Mouse (Mus musculus): ENCODE data around the gene Dusp10. TPM values are rescaled to one million over a fixed set of nuclear protein-coding genes. Genes with fewer than 3 reads are reported as not detected.
A peak's percentile ranks its signal among the peaks of the same experiment; 100 is the strongest.

Gene Dusp10
- polyA plus RNA-seq, 1 experiment from 2014 or later: 7.0 TPM

GRCm38 (mm10) chr1:184035346-184035903 is 22.3 kb downstream of the Dusp10 start:
- WGBS: 6% methylated on average over 12 of the region's 12 CpGs
- Histone ChIP-seq H3K27me3 (ENCODE audit: insufficient read depth, low read length) (no peaks in the 10 kb centered on the region), H3K27ac (ENCODE audit: low read depth) (no peak overlapping the region), H3K9me3 (ENCODE audit: low read depth, low read length) (no peaks in the 10 kb centered on the region), H3K4me1 (ENCODE audit: insufficient read depth) (peaks cover 4% of the 10 kb centered on the region; the same call in 1 of the 2 replicates), H3K36me3 (ENCODE audit: insufficient read depth) (peaks cover 6% of the 10 kb centered on the region; the same call in 1 of the 2 replicates), H3K9ac (peak overlapping the region; percentile 46), H3K4me3 (ENCODE audit: low read depth, low read length) (peak overlapping the region; percentile 71), H3K4me2 (peak overlapping the region; percentile 92)
- no peak for TF ChIP-seq CTCF (IDR thresholded peaks at IDR 0.05; ENCODE audit: low read depth)
- ATAC-seq (ENCODE audit: insufficient read depth) (no peak), DNase-seq (no peak)

DNA sequence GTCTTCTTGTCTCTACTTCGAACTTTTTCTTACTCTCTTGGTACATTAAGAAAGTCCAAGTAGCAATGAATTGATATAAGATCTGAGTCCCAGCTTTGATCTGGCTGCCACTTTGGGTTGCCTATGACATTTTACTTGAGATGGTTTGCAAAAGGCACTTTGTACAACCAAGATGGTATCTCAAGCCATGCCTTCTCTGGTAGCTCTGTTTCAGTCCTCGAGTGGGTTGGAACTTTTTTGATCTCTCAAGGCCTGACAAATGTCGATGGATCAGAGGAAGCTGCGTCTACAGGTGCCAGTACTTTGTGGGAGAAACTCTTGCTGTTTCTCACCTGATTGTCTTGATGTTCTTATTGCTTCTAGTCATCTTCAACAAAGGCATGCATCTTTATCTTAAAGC is 24.7 kb downstream of the Dusp10 start:
- H3K4me3 ChIP-seq (ENCODE audit: low read depth, low read length): no peak overlapping the region
- ATAC-seq (ENCODE audit: insufficient read depth) (no peak), DNase-seq (no peak)
- 80% methylated on average over 4 of the region's 4 CpGs for WGBS
- no peak for TF ChIP-seq CTCF (IDR thresholded peaks at IDR 0.05; ENCODE audit: low read depth)
- H3K4me2 ChIP-seq: no peak overlapping the region
- H3K4me1 ChIP-seq (ENCODE audit: insufficient read depth): peaks cover 4% of the 10 kb centered on the region; the same call in 1 of the 2 replicates
- H3K9ac ChIP-seq: no peak overlapping the region
- no peaks in the 10 kb centered on the region for H3K9me3 ChIP-seq (ENCODE audit: low read depth, low read length)
- H3K36me3 ChIP-seq (ENCODE audit: insufficient read depth): peaks cover 6% of the 10 kb centered on the region; the same call in 1 of the 2 replicates
- no peaks in the 10 kb centered on the region for H3K27me3 ChIP-seq (ENCODE audit: insufficient read depth, low read length)
- H3K27ac ChIP-seq (ENCODE audit: low read depth): no peak overlapping the region

- H3K4me3 ChIP-seq (ENCODE audit: low read depth, low read length): no peak overlapping the region
- TF ChIP-seq CTCF (IDR thresholded peaks at IDR 0.05; ENCODE audit: low read depth): no peak
- DNase-seq (no peak), ATAC-seq (ENCODE audit: insufficient read depth) (no peak)
- H3K27me3 ChIP-seq (ENCODE audit: insufficient read depth, low read length): no peaks in the 10 kb centered on the region
- H3K9me3 ChIP-seq (ENCODE audit: low read depth, low read length): no peaks in the 10 kb centered on the region
- H3K4me1 ChIP-seq (ENCODE audit: insufficient read depth): peaks cover 4% of the 10 kb centered on the region; the same call in 1 of the 2 replicates
- H3K27ac ChIP-seq (ENCODE audit: low read depth): no peak overlapping the region
- no peak overlapping the region for H3K4me2 ChIP-seq
- WGBS: 91% methylated on average over 10 of the region's 10 CpGs
- peaks cover 6% of the 10 kb centered on the region; the same call in 1 of the 2 replicates for H3K36me3 ChIP-seq (ENCODE audit: insufficient read depth)
- H3K9ac ChIP-seq: no peak overlapping the region
Measured at GRCm38 (mm10) chr1:184039301-184039700, 26.2 kb downstream of the Dusp10 start.

GRCm38 (mm10) chr1:184040181-184040580 is 27.1 kb downstream of the Dusp10 start:
- peaks cover 6% of the 10 kb centered on the region; the same call in 1 of the 2 replicates for H3K36me3 ChIP-seq (ENCODE audit: insufficient read depth)
- no peak overlapping the region for H3K9ac ChIP-seq
- DNase-seq (no peak), ATAC-seq (ENCODE audit: insufficient read depth) (no peak)
- TF ChIP-seq CTCF (IDR thresholded peaks at IDR 0.05; ENCODE audit: low read depth): no peak
- 87% methylated on average over 11 of the region's 11 CpGs for WGBS
- no peak overlapping the region for H3K27ac ChIP-seq (ENCODE audit: low read depth)
- no peak overlapping the region for H3K4me2 ChIP-seq
- no peak overlapping the region for H3K4me3 ChIP-seq (ENCODE audit: low read depth, low read length)
- H3K27me3 ChIP-seq (ENCODE audit: insufficient read depth, low read length): no peaks in the 10 kb centered on the region
- peaks cover 4% of the 10 kb centered on the region; the same call in 1 of the 2 replicates for H3K4me1 ChIP-seq (ENCODE audit: insufficient read depth)
- H3K9me3 ChIP-seq (ENCODE audit: low read depth, low read length): no peaks in the 10 kb centered on the region

- peaks cover 4% of the 10 kb centered on the region; the same call in 1 of the 2 replicates for H3K4me1 ChIP-seq (ENCODE audit: insufficient read depth)
- no peak for TF ChIP-seq CTCF (IDR thresholded peaks at IDR 0.05; ENCODE audit: low read depth)
- no peak overlapping the region for H3K4me3 ChIP-seq (ENCODE audit: low read depth, low read length)
- H3K9ac ChIP-seq: no peak overlapping the region
- H3K4me2 ChIP-seq: no peak overlapping the region
- H3K36me3 ChIP-seq (ENCODE audit: insufficient read depth): peaks cover 6% of the 10 kb centered on the region; the same call in 1 of the 2 replicates
- no peak for DNase-seq
- no peaks in the 10 kb centered on the region for H3K27me3 ChIP-seq (ENCODE audit: insufficient read depth, low read length)
- WGBS: 58% methylated on average over 1 of the region's 1 CpGs
- ATAC-seq (ENCODE audit: insufficient read depth): no peak
- no peak overlapping the region for H3K27ac ChIP-seq (ENCODE audit: low read depth)
- H3K9me3 ChIP-seq (ENCODE audit: low read depth, low read length): no peaks in the 10 kb centered on the region
Measured at GRCm38 (mm10) chr1:184040906-184041305, 27.8 kb downstream of the Dusp10 start.

DNA sequence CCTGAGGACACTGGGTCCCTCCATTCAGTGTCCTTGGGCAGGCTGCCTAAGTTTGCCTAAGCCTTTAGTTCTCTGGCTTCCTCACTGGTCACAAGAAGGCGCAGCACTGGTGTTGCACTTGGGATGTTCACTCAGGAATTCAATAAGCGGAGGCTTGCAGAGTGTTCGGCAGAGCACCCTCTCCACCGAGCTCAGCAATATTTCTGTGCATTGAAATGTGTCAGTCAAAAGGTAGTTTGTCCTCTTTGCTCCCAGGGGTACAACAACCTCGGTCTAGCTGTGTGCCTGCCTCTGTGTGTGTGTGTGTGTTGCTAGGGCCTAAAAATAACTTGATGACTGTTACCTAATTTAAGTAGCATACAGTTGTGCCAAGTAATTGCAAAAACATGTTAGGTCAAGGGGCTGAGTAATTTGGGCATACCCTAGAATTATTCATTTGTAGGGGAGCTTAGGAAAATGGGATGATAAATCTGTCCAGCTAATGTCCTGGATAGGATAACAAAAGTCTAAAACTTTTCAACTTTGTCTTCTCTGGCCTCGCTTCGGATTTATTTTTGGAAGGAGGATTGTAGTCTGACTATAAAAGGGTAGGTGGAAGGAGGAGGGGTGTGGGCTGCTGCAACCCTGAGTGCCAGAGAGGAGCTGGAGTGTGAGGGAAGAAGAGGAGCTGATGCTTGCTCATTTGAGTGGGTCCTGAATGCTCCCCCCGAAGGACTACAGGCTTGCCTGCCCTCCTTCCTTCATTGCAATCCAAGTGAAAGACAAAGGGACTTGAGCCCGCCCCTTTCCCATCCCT is 28.9 kb downstream of the Dusp10 start:
- DNase-seq (peak; percentile 60), ATAC-seq (ENCODE audit: insufficient read depth) (peak; percentile 30; the same call in 1 of the 2 replicates)
- H3K4me3 ChIP-seq (ENCODE audit: low read depth, low read length): no peak overlapping the region
- WGBS: 51% methylated on average over 9 of the region's 9 CpGs
- H3K27ac ChIP-seq (ENCODE audit: low read depth): peak overlapping the region; percentile 59
- no peak for TF ChIP-seq CTCF (IDR thresholded peaks at IDR 0.05; ENCODE audit: low read depth)
- H3K27me3 ChIP-seq (ENCODE audit: insufficient read depth, low read length): no peaks in the 10 kb centered on the region
- H3K4me1 ChIP-seq (ENCODE audit: insufficient read depth): no peaks in the 10 kb centered on the region
- H3K36me3 ChIP-seq (ENCODE audit: insufficient read depth): peaks cover 6% of the 10 kb centered on the region; the same call in 1 of the 2 replicates
- peak overlapping the region; percentile 23; the same call in 1 of the 2 replicates for H3K4me2 ChIP-seq
- H3K9ac ChIP-seq: no peak overlapping the region
- H3K9me3 ChIP-seq (ENCODE audit: low read depth, low read length): no peaks in the 10 kb centered on the region

DNA sequence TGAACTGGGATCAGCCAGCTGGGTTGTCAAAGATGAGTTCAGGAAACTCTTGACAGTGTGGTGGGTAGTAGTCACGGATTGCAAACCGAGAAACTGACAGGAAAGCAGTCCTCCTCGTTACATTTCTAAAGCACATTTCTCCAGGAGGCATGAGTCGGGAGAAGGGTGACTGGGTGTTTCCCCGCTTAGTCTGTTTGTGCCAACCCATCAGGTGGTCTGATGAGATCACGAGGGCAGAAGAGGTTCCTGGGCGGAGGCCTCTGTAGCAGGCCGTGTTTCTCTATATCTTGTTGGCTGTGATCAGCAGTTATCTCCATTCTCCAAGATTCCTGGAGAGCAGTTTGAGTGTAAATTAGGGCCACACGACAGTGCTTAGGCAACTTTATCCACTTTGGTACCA is 29.6 kb downstream of the Dusp10 start:
- Histone ChIP-seq H3K36me3 (ENCODE audit: insufficient read depth) (0 out of 2 replicates have a peak, but pooled peaks cover 2% of the 10 kb centered on the region), H3K9ac (no peak overlapping the region), H3K9me3 (ENCODE audit: low read depth, low read length) (no peaks in the 10 kb centered on the region), H3K4me1 (ENCODE audit: insufficient read depth) (no peaks in the 10 kb centered on the region), H3K4me3 (ENCODE audit: low read depth, low read length) (no peak overlapping the region), H3K4me2 (no peak overlapping the region), H3K27me3 (ENCODE audit: insufficient read depth, low read length) (no peaks in the 10 kb centered on the region), H3K27ac (ENCODE audit: low read depth) (0 out of 2 replicates have a peak overlapping the region, but pooled peaks have one; percentile 31)
- DNase-seq: no peak
- WGBS: 66% methylated on average over 9 of the region's 9 CpGs
- ATAC-seq (ENCODE audit: insufficient read depth): no peak
- no peak for TF ChIP-seq CTCF (IDR thresholded peaks at IDR 0.05; ENCODE audit: low read depth)
